Mouse (Mus musculus): Measurements from ENCODE around the gene Pfkfb2. TPM values are rescaled to one million over a fixed set of nuclear protein-coding genes. Genes with fewer than 3 reads are reported as not detected.

The Pfkfb2 gene
- polyA plus RNA-seq (2015; fragmentation: Nextera tagmentation; extraction: Ambion mirVana) = 4.6 and 4.8 TPM in 2 replicates

DNA sequence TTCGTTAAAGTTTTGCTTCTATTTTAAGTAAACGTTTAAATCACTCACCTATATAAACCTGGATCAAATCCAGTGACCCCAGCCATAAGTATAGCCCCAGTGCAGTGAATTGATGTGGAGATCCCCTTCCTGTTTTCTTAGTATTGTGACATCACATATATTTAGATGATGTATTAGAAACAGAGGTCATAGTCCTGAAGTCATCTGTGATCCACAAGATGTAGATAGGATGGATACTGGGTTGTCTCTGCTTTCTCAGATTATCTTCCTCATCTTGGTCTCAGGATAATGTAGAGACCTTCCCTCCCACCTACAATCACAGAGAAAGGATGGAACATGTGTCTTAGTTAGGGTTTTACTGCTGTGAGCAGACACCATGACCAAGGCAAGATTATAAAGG is at the start of gene Pfkfb2:
TSS of gene Pfkfb2 (minus strand) at position 101 of the 400 bp plus-strand sequence.
- Histone ChIP-seq H3K9ac (ENCODE audit: low read length) (no peak within 1 kb of the TSS), H3K27ac (replicated peaks) (no peak within 1 kb of the TSS), H3K9me3 (ENCODE audit: control insufficient read depth, low read length) (no peaks in the 10 kb centered on the region), H3K36me3 (ENCODE audit: control insufficient read depth, insufficient read depth, low read length) (no peaks in the 10 kb centered on the region), H3K27me3 (ENCODE audit: control insufficient read depth, insufficient read depth, low read length) (no peaks in the 10 kb centered on the region), H3K4me2 (replicated peaks; ENCODE audit: low read depth) (no peak within 1 kb of the TSS), H3K4me1 (replicated peaks; ENCODE audit: control insufficient read depth, insufficient read depth) (no peaks in the 10 kb centered on the region), H3K4me3 (ENCODE audit: low read depth, low read length) (no peak within 1 kb of the TSS)
- TF ChIP-seq EP300 (optimal IDR thresholded peaks at IDR 0.05) = no peak
- TF ChIP-seq CTCF (IDR thresholded peaks at IDR 0.05; ENCODE audit: low read depth) = no peak
- no peak for DNase-seq (ENCODE audit: low spot score)
- WGBS = 69% methylated on average over 2 of the region's 2 CpGs
- ATAC-seq (ENCODE audit: low FRiP score, low TSS enrichment) = no peak

DNA sequence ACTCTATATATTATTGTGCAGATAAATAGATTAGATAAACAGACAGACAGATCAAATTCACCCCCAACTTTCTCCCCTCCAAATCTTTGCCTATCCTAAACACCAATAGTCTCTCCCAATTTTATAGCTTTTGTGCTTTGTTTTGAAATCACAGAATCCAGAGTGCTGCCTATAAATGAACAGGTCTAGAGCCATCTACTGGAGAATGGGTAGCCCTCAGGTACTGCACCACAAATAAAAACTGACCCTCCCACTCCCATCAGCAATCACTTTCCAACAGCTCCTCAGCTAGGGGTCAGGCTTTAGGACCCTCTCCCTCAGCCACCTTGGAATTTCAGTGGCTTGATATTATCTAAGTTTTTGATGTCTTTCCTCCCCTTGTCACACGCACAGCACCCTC is 47.6 kb upstream of the Pfkfb2 start:
- no peaks in the 10 kb centered on the region for H3K36me3 ChIP-seq (ENCODE audit: control insufficient read depth, insufficient read depth, low read length)
- 84% methylated on average over 1 of the region's 1 CpGs for WGBS
- no peaks in the 10 kb centered on the region for H3K27me3 ChIP-seq (ENCODE audit: control insufficient read depth, insufficient read depth, low read length)
- DNase-seq (ENCODE audit: low spot score) (no peak), ATAC-seq (ENCODE audit: low FRiP score, low TSS enrichment) (peak; percentile 69; the same call in 1 of the 2 replicates)
- H3K4me3 ChIP-seq (ENCODE audit: low read depth, low read length) = no peak overlapping the region
- H3K9ac ChIP-seq (ENCODE audit: low read length) = no peak overlapping the region
- H3K9me3 ChIP-seq (ENCODE audit: control insufficient read depth, low read length) = no peaks in the 10 kb centered on the region
- no peaks in the 10 kb centered on the region for H3K4me1 ChIP-seq (replicated peaks; ENCODE audit: control insufficient read depth, insufficient read depth)
- no peak overlapping the region for H3K27ac ChIP-seq (replicated peaks)
- H3K4me2 ChIP-seq (replicated peaks; ENCODE audit: low read depth) = no peak overlapping the region
- no peak for TF ChIP-seq EP300 (optimal IDR thresholded peaks at IDR 0.05)
- peak; percentile 70 for TF ChIP-seq CTCF (IDR thresholded peaks at IDR 0.05; ENCODE audit: low read depth)

- Histone ChIP-seq H3K9ac (ENCODE audit: low read length) (no peak overlapping the region), H3K4me2 (replicated peaks; ENCODE audit: low read depth) (no peak overlapping the region), H3K27ac (replicated peaks) (peak overlapping the region; percentile 58; the same call in 1 of the 2 replicates), H3K9me3 (ENCODE audit: control insufficient read depth, low read length) (no peaks in the 10 kb centered on the region), H3K4me3 (ENCODE audit: low read depth, low read length) (no peak overlapping the region), H3K36me3 (ENCODE audit: control insufficient read depth, insufficient read depth, low read length) (no peaks in the 10 kb centered on the region), H3K27me3 (ENCODE audit: control insufficient read depth, insufficient read depth, low read length) (no peaks in the 10 kb centered on the region), H3K4me1 (replicated peaks; ENCODE audit: control insufficient read depth, insufficient read depth) (no peaks in the 10 kb centered on the region)
- ATAC-seq (ENCODE audit: low FRiP score, low TSS enrichment) (no peak), DNase-seq (ENCODE audit: low spot score) (no peak)
- TF ChIP-seq CTCF (IDR thresholded peaks at IDR 0.05; ENCODE audit: low read depth) (no peak), EP300 (optimal IDR thresholded peaks at IDR 0.05) (no peak)
- WGBS = 65% methylated on average over 7 of the region's 7 CpGs
Measured at GRCm38 (mm10) chr1:130775691-130776331, 46.8 kb upstream of the Pfkfb2 start.

GRCm38 (mm10) chr1:130775234-130775633 is 46.2 kb upstream of the Pfkfb2 start:
- Histone ChIP-seq H3K4me1 (replicated peaks; ENCODE audit: control insufficient read depth, insufficient read depth) (no peaks in the 10 kb centered on the region), H3K9ac (ENCODE audit: low read length) (no peak overlapping the region), H3K4me3 (ENCODE audit: low read depth, low read length) (no peak overlapping the region), H3K4me2 (replicated peaks; ENCODE audit: low read depth) (no peak overlapping the region), H3K27ac (replicated peaks) (no peak overlapping the region), H3K36me3 (ENCODE audit: control insufficient read depth, insufficient read depth, low read length) (no peaks in the 10 kb centered on the region), H3K27me3 (ENCODE audit: control insufficient read depth, insufficient read depth, low read length) (no peaks in the 10 kb centered on the region), H3K9me3 (ENCODE audit: control insufficient read depth, low read length) (no peaks in the 10 kb centered on the region)
- DNase-seq (ENCODE audit: low spot score) = no peak
- TF ChIP-seq CTCF (IDR thresholded peaks at IDR 0.05; ENCODE audit: low read depth) (no peak), EP300 (optimal IDR thresholded peaks at IDR 0.05) (no peak)
- no peak for ATAC-seq (ENCODE audit: low FRiP score, low TSS enrichment)
- WGBS = 64% methylated on average over 2 of the region's 2 CpGs

DNA sequence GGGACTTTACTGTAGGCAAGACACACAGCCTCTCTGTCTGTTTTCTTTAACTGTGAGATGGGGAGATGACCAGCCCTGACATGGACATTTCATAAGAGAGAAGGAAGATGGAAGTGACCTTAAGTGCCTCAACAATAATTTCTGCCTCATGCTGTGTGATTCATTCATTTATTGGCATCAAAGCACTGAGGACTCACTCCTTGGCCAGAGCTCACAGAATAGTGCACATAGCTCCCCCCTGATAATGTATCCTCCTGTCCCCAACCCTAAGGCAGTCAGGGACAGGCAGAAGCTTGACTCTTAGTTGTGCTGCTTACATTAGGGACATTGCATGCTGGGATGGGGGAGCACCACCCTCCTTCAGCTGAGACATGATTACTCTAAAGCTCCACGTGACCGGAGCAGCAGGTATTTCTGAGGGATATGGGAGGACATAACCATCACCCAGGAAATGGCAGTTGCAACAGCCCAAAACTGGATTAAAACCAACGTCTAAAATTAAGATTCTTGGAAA is 42.0 kb upstream of the Pfkfb2 start:
- no peaks in the 10 kb centered on the region for H3K36me3 ChIP-seq (ENCODE audit: control insufficient read depth, insufficient read depth, low read length)
- ATAC-seq (ENCODE audit: low FRiP score, low TSS enrichment) = peak; percentile 41
- H3K4me2 ChIP-seq (replicated peaks; ENCODE audit: low read depth) = no peak overlapping the region
- WGBS = 49% methylated on average over 3 of the region's 3 CpGs
- H3K4me3 ChIP-seq (ENCODE audit: low read depth, low read length) = no peak overlapping the region
- no peak overlapping the region for H3K9ac ChIP-seq (ENCODE audit: low read length)
- H3K27ac ChIP-seq (replicated peaks) = peak overlapping the region; percentile 45; the same call in 1 of the 2 replicates
- H3K4me1 ChIP-seq (replicated peaks; ENCODE audit: control insufficient read depth, insufficient read depth) = no peaks in the 10 kb centered on the region
- H3K27me3 ChIP-seq (ENCODE audit: control insufficient read depth, insufficient read depth, low read length) = no peaks in the 10 kb centered on the region
- TF ChIP-seq CTCF (IDR thresholded peaks at IDR 0.05; ENCODE audit: low read depth) (no peak), EP300 (optimal IDR thresholded peaks at IDR 0.05) (no peak)
- no peak for DNase-seq (ENCODE audit: low spot score)
- H3K9me3 ChIP-seq (ENCODE audit: control insufficient read depth, low read length) = no peaks in the 10 kb centered on the region

DNA sequence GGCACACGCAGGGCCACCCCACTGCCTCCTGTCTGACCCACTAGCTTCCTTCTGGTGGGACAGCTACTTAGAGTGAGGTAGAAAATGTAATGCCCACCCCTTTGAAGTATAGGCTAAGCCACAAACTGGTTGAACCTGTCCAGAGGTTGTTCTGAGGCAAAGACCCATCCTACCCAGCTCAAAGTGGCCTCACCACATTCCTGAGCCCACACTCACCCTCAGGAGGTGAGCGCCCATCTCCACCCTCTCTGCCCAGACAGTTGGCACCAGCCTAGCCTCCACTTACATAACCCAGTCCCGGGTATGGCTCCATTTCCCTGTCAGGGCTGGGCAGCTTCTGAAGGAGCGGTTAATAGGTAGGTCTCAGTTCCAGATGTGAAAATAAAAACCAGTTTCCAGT is 41.4 kb upstream of the Pfkfb2 start:
- H3K9me3 ChIP-seq (ENCODE audit: control insufficient read depth, low read length) = no peaks in the 10 kb centered on the region
- DNase-seq (ENCODE audit: low spot score) = peak; percentile 61
- peak; percentile 85 for ATAC-seq (ENCODE audit: low FRiP score, low TSS enrichment)
- H3K36me3 ChIP-seq (ENCODE audit: control insufficient read depth, insufficient read depth, low read length) = no peaks in the 10 kb centered on the region
- no peak overlapping the region for H3K4me2 ChIP-seq (replicated peaks; ENCODE audit: low read depth)
- peak overlapping the region; percentile 78 for H3K27ac ChIP-seq (replicated peaks)
- no peaks in the 10 kb centered on the region for H3K4me1 ChIP-seq (replicated peaks; ENCODE audit: control insufficient read depth, insufficient read depth)
- no peak overlapping the region for H3K9ac ChIP-seq (ENCODE audit: low read length)
- no peak overlapping the region for H3K4me3 ChIP-seq (ENCODE audit: low read depth, low read length)
- TF ChIP-seq CTCF (IDR thresholded peaks at IDR 0.05; ENCODE audit: low read depth) (no peak), EP300 (optimal IDR thresholded peaks at IDR 0.05) (peak; percentile 95)
- H3K27me3 ChIP-seq (ENCODE audit: control insufficient read depth, insufficient read depth, low read length) = no peaks in the 10 kb centered on the region
- 63% methylated on average over 4 of the region's 4 CpGs for WGBS

Data from stomach, postnatal 0 days (tissue).